Mouse (Mus musculus): ENCODE measurements around the gene Pbx1. TPM values are rescaled to one million over a fixed set of nuclear protein-coding genes. Genes with fewer than 3 reads are reported as not detected.

The Pbx1 gene
- polyA plus RNA-seq, 1 experiment from 2014 or later: 35.4 TPM

DNA sequence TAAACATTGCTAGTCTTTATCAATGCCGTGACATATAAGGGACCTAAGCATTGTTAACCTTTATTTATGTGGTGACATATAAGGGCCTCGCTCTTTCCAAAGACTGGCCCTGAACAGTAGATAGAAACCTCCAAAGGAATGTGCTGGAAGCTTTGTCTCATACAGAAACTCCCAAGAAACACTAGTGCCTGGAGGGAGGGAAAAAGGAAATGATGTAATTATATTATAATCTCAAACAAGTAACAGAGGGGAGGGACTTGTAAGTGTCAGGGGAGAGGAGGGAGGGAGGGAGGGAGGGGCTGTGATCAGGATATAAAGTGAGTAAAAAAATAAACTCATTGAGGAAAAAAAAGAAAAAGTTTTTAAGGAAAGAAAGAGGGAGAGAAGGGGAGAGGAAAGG lies 148.6 kb downstream of the Pbx1 start:
- H3K9me3 ChIP-seq: no peaks in the 10 kb centered on the region
- H3K4me1 ChIP-seq (replicated peaks): peaks cover 61% of the 10 kb centered on the region
- no peaks in the 10 kb centered on the region for H3K27me3 ChIP-seq (ENCODE audit: insufficient read depth, poor library complexity, severe bottlenecking)
- H3K27ac ChIP-seq: 0 out of 2 replicates have a peak overlapping the region, but pooled peaks have one; percentile 2
- WGBS: 86% methylated on average over 2 of the region's 2 CpGs
- 0 out of 2 replicates have a peak, but pooled peaks cover 3% of the 10 kb centered on the region for H3K36me3 ChIP-seq
- no peak for DNase-seq (ENCODE audit: low spot score)
- no peak overlapping the region for H3K4me3 ChIP-seq

DNA sequence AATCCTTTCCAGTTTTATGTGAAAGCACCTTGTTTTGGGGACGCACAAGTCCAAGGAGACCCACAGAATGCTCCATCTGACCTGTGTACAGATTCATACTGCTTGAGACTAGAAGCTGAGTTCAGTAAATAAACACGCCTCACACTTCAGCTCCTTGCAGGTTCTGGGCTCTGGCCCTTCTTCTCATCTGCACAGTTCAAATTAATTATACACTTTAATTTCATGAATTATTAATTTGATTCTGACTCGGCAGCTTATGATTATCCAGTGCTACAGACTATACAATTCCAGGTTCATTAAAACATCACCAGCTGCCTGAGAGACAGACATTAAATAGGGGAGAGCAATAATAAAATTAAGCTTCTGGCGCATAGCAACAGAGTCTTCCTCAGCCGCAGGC lies 156.4 kb downstream of the Pbx1 start:
- no peaks in the 10 kb centered on the region for H3K9me3 ChIP-seq
- H3K27ac ChIP-seq: no peak overlapping the region
- WGBS: 86% methylated on average over 5 of the region's 5 CpGs
- 0 out of 2 replicates have a peak, but pooled peaks cover 10% of the 10 kb centered on the region for H3K4me1 ChIP-seq (replicated peaks)
- H3K36me3 ChIP-seq: 0 out of 2 replicates have a peak, but pooled peaks cover 3% of the 10 kb centered on the region
- H3K27me3 ChIP-seq (ENCODE audit: insufficient read depth, poor library complexity, severe bottlenecking): no peaks in the 10 kb centered on the region
- DNase-seq (ENCODE audit: low spot score): no peak
- no peak overlapping the region for H3K4me3 ChIP-seq

DNA sequence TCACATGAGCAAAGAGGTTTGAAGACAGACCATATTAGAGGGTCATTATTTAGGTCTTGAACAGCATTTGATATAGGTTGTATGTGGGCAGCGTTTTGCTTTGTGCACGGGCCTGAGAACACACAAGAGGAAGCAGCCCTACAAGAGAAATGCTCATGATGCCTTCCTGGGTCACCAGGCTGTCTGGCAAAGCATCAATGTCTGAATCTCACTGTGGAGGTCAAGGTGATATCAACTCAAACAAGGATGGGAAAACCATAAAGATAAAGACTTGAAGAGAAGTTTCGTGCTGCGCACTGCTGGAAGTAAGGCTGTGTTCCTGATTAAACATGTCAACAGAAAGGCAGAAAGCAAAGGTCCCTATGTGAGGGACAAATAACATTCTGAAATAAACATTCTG lies 157.8 kb downstream of the Pbx1 start:
- no peaks in the 10 kb centered on the region for H3K9me3 ChIP-seq
- H3K4me3 ChIP-seq: no peak overlapping the region
- no peaks in the 10 kb centered on the region for H3K27me3 ChIP-seq (ENCODE audit: insufficient read depth, poor library complexity, severe bottlenecking)
- 96% methylated on average over 4 of the region's 4 CpGs for WGBS
- DNase-seq (ENCODE audit: low spot score): no peak
- H3K36me3 ChIP-seq: no peaks in the 10 kb centered on the region
- peaks cover 13% of the 10 kb centered on the region; the same call in 1 of the 2 replicates for H3K4me1 ChIP-seq (replicated peaks)
- H3K27ac ChIP-seq: no peak overlapping the region

DNA sequence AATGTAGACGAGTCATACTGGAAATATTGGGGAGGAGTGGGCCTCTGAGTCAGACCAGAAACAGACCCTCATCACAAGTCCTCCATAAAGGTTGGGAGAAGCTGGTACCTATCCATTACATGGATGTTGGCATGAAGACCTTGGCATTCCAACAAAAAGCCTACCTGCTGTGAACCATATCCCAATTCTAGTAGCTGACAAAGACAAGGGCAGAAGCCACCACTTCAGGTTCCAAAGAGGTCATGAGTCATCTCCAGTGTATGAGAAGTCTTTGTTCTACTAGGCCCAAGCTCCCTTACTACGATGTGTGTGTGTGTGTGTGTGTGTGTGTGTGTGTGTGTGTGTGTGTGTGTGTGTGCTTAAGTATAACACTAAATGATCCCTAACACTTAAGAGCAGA lies 160.0 kb downstream of the Pbx1 start:
- Histone ChIP-seq H3K9me3 (no peaks in the 10 kb centered on the region), H3K4me3 (no peak overlapping the region), H3K4me1 (replicated peaks) (peaks cover 15% of the 10 kb centered on the region; the same call in 1 of the 2 replicates), H3K27me3 (ENCODE audit: insufficient read depth, poor library complexity, severe bottlenecking) (no peaks in the 10 kb centered on the region), H3K36me3 (no peaks in the 10 kb centered on the region), H3K27ac (no peak overlapping the region)
- 76% methylated on average over 2 of the region's 2 CpGs for WGBS
- DNase-seq (ENCODE audit: low spot score): no peak

DNA sequence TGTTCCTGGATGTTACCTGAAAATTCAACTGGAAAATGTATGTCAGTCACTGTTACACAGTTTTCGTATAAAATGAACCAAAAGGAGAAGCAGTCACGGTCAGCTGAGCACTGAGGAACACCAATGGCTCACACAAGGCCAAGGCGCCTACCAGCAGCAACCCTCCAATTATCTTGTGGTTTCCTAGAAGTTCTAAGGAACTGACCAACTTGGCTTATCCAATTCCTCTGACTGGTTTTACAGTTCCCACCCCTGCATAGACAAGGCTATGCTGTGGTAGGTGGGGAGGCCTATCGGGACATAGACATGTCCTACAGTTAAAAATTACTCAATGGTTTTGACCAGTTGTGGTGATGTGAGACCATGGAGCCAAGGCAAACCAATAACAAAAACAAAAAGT lies 160.9 kb downstream of the Pbx1 start:
- H3K4me3 ChIP-seq: no peak overlapping the region
- no peaks in the 10 kb centered on the region for H3K36me3 ChIP-seq
- no peak for DNase-seq (ENCODE audit: low spot score)
- no peaks in the 10 kb centered on the region for H3K27me3 ChIP-seq (ENCODE audit: insufficient read depth, poor library complexity, severe bottlenecking)
- H3K9me3 ChIP-seq: no peaks in the 10 kb centered on the region
- H3K27ac ChIP-seq: no peak overlapping the region
- peaks cover 12% of the 10 kb centered on the region; the same call in 1 of the 2 replicates for H3K4me1 ChIP-seq (replicated peaks)
- WGBS: 91% methylated on average over 4 of the region's 4 CpGs

DNA sequence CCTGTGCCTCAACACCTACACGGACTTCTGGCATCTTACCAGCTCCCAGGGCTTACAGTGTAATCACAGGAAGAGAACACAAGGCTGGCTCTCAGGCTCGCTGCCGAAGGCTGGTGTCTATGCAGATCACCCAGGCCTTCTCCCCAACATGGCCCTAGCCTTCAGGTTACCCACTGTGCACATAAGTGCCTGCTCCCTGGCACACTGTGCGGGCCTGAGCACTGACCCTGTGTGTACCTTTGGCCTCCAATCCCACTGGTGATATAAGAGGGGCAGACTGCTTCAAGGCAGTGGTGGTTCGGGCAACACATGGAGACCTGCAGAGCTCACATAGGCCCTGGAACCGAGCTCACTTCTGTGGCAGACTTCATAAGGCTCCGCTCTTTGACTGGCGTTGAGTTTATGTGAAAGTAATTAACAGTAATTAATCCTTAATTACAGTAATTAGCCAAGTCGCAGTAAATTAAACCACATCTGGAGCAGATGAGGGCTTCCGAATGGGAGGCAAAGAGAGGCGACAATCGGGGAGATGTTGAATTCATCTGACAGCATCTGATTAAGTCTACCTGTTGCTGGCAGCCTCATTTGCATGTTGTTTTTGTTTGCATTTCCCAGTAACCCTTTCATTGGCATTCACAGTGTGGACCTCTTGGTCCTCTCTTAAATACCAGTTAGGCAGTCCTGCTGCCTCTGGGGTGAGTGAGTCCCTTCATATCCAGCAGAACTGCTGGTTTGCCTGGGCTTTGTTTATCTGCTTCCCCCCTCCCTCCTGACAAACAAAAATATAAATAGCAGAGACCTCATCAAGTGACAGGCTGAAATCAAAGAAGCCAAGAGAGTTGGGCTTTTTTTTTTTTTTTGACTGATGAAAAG lies 163.1 kb downstream of the Pbx1 start:
- H3K27ac ChIP-seq: no peak overlapping the region
- no peaks in the 10 kb centered on the region for H3K27me3 ChIP-seq (ENCODE audit: insufficient read depth, poor library complexity, severe bottlenecking)
- no peak overlapping the region for H3K4me3 ChIP-seq
- H3K9me3 ChIP-seq: no peaks in the 10 kb centered on the region
- peaks cover 19% of the 10 kb centered on the region for H3K4me1 ChIP-seq (replicated peaks)
- no peak for DNase-seq (ENCODE audit: low spot score)
- WGBS: 76% methylated on average over 12 of the region's 12 CpGs
- H3K36me3 ChIP-seq: no peaks in the 10 kb centered on the region

DNA sequence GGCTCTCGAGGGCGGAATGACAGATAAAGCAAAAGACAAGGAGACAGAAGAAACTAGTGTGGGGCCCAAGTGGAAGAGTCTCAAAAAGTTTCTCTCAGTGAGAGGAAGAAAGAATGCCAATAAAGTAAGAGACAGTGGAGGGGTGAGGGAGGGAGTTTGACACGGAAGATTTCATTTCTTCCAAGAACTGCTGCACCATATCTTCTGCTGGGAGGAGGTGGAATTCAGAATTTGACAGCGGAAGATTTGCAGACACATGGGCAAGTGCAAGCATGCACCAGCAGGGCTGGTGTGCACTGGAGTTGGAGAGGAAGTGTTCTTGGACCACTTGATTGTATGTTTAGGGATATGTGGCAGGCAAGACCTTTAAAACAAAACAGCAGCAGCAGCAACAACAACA lies 163.8 kb downstream of the Pbx1 start:
- peaks cover 20% of the 10 kb centered on the region for H3K4me1 ChIP-seq (replicated peaks)
- WGBS: 88% methylated on average over 4 of the region's 4 CpGs
- no peaks in the 10 kb centered on the region for H3K27me3 ChIP-seq (ENCODE audit: insufficient read depth, poor library complexity, severe bottlenecking)
- no peaks in the 10 kb centered on the region for H3K36me3 ChIP-seq
- no peak overlapping the region for H3K4me3 ChIP-seq
- DNase-seq (ENCODE audit: low spot score): no peak
- no peak overlapping the region for H3K27ac ChIP-seq
- H3K9me3 ChIP-seq: no peaks in the 10 kb centered on the region

DNA sequence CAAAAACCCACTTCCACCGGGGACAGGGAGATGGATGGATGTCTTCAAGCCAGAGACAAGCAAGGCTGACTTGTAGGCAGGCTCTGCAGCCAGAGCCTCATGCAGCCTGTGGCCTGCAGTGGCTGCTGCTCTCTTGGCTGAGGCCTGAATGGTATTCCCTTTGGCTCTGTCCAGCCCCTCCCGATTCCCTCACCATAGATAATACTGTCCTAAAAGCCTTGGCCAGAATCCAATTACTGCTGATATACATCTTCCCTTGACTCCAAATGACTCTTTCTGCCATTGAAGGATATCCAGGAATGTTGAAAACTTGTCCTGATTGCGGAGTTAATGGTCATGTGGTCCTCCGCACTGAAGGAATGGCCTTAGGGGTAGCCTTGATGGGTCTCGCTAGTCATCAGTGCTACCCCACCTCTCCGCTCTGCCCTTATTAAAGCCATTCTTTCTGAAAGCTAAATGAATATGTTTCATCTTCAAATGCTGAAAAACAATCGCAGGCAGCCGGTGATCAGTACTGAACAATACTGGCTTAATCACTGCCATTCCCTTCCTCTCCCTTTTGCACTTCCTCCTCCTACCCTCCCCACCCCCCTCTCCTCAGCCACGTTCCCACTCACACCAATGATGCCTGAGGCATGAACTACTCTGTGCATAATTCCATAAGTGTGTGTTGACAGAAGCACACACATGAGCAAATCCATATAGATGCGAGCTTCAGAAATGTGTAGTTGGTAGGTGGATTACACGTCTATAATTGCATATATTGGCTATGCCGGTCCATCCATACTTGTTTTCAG lies 166.3 kb downstream of the Pbx1 start:
- no peak for DNase-seq (ENCODE audit: low spot score)
- Histone ChIP-seq H3K4me1 (replicated peaks) (peaks cover 20% of the 10 kb centered on the region), H3K4me3 (no peak overlapping the region), H3K9me3 (no peaks in the 10 kb centered on the region), H3K27me3 (ENCODE audit: insufficient read depth, poor library complexity, severe bottlenecking) (no peaks in the 10 kb centered on the region), H3K27ac (no peak overlapping the region), H3K36me3 (no peaks in the 10 kb centered on the region)
- 89% methylated on average over 12 of the region's 12 CpGs for WGBS

DNA sequence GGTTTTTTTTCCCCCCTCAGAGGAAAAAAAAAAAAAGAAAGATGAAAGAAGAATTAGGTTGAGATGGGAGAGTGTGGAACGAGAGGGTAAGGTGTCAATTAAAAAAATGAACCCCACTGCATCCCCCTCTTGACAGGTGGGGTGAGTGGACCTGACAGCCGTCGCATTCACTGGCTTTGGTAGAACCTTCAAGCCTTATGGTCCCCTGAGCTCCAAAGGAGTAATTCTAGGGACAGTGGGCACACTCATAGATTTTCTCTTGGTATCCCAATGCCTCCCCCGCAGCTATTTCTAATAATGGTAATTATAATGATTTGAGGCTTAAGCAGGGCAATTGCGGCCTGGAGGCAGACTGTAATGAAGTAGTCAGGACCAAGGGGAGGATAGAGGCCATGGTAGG lies 167.0 kb downstream of the Pbx1 start:
- Histone ChIP-seq H3K36me3 (no peaks in the 10 kb centered on the region), H3K4me3 (no peak overlapping the region), H3K27me3 (ENCODE audit: insufficient read depth, poor library complexity, severe bottlenecking) (no peaks in the 10 kb centered on the region), H3K27ac (no peak overlapping the region), H3K9me3 (no peaks in the 10 kb centered on the region), H3K4me1 (replicated peaks) (peaks cover 24% of the 10 kb centered on the region)
- 93% methylated on average over 5 of the region's 5 CpGs for WGBS
- no peak for DNase-seq (ENCODE audit: low spot score)

DNA sequence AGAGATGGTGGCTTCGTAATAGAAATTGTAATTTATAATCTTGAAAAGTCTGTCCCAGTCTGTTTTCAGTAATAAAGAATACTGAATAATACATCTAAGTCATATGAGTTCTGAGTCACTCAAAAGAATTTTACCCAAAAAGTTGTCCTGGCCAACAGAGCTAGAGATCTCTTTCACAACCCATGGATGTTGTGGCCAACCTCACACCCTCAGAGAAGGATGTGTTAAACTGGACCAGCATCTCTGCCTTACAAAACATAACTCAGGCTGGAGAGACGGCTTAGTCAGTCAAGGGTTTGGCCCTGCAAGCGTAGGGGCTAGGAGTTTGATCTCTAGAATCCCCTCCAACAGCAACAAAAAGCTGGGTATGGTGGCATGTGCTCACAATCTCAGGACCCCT lies 171.7 kb downstream of the Pbx1 start:
- Histone ChIP-seq H3K4me3 (no peak overlapping the region), H3K36me3 (no peaks in the 10 kb centered on the region), H3K9me3 (no peaks in the 10 kb centered on the region), H3K27me3 (ENCODE audit: insufficient read depth, poor library complexity, severe bottlenecking) (no peaks in the 10 kb centered on the region), H3K4me1 (replicated peaks) (peaks cover 33% of the 10 kb centered on the region), H3K27ac (no peak overlapping the region)
- WGBS: 90% methylated on average over 3 of the region's 3 CpGs
- DNase-seq (ENCODE audit: low spot score): no peak

DNA sequence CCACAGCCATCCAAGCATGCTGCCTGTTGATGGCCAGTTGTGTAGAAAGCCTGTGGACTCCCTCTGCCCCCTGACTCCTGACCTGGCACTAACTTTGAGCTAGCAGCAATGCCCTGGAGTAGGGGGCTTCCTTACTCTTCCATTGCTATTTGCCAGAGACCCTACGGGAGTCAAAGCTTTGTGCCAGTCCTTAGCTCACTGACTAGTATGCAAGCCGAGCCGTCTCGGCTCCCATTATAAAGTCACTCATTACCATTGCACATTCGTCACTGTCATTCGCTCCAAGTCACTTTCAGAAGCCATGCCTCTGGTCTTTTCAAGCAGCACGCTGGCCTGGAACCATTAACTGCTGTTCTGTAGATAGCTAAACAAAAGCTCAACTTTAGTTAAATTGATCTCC lies 173.2 kb downstream of the Pbx1 start:
- 0 out of 2 replicates have a peak, but pooled peaks cover 3% of the 10 kb centered on the region for H3K36me3 ChIP-seq
- DNase-seq (ENCODE audit: low spot score): peak; percentile 26
- H3K27me3 ChIP-seq (ENCODE audit: insufficient read depth, poor library complexity, severe bottlenecking): no peaks in the 10 kb centered on the region
- peaks cover 24% of the 10 kb centered on the region for H3K4me1 ChIP-seq (replicated peaks)
- no peak overlapping the region for H3K27ac ChIP-seq
- H3K4me3 ChIP-seq: no peak overlapping the region
- 40% methylated on average over 7 of the region's 7 CpGs for WGBS
- no peaks in the 10 kb centered on the region for H3K9me3 ChIP-seq

DNA sequence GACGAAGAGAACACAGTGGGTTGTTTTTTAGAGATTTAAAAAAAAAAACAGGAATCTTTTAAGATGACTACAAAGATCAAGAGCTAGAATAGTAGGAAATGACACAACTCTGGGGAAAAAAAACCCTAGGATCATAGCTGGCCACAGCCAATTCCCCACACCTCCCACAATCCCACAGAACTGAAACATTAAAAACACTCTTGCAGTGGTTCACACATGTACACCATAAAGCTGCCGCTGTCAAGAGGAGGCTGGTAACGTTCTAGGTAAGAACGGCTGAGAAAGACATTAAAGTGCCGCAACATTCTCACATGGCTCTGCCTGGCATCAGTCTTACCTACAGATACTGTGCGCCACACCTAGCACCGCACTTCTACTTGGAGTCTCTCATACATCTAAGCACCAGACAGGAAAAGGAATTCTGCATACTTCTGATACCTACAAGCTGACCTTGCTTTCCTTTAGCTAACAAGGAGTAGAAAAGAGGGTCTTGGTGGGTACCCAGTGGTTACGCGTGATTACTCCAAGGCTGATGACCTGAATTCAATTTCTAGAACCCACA lies 176.6 kb downstream of the Pbx1 start:
- peaks cover 22% of the 10 kb centered on the region for H3K4me1 ChIP-seq (replicated peaks)
- H3K36me3 ChIP-seq: 0 out of 2 replicates have a peak, but pooled peaks cover 3% of the 10 kb centered on the region
- no peaks in the 10 kb centered on the region for H3K9me3 ChIP-seq
- no peaks in the 10 kb centered on the region for H3K27me3 ChIP-seq (ENCODE audit: insufficient read depth, poor library complexity, severe bottlenecking)
- no peak for DNase-seq (ENCODE audit: low spot score)
- H3K4me3 ChIP-seq: no peak overlapping the region
- WGBS: 95% methylated on average over 9 of the region's 9 CpGs
- no peak overlapping the region for H3K27ac ChIP-seq
